Mouse (Mus musculus) CH12.LX (cell line): ENCODE data around the gene Cped1. TPM values are rescaled to one million over a fixed set of nuclear protein-coding genes. Genes with fewer than 3 reads are reported as not detected.

Experiments
- DNase-seq: peaks from one replicate; pipeline ENCODE4 v3.0.0-alpha.2; 2013; ENCODE audit errors: extremely low read depth
- H3K27ac ChIP-seq: 2 replicates; pipeline ENCODE4 v1.5.1; 2012; ENCODE audit warnings: low read depth, mild to moderate bottlenecking, control low read depth, moderate library complexity; ENCODE audit not compliant: insufficient read depth
- H3K27me3 ChIP-seq: replicated peaks from 2 replicates; pipeline ENCODE3; 2012; ENCODE audit warnings: inconsistent platforms
- H3K36me3 ChIP-seq, 2 experiments: replicated peaks in 1 of 2; 2 replicates each; pipeline versions ENCODE3 to v1.6.1; 2012; ENCODE audit warnings: inconsistent platforms in 1 of 2, low read length in 1 of 2, mild to moderate bottlenecking in 1 of 2, mixed read lengths in 1 of 2, moderate library complexity in 1 of 2; ENCODE audit not compliant: control insufficient read depth in 1 of 2, insufficient read depth in 1 of 2
- H3K4me1 ChIP-seq, 2 experiments: 2 replicates each; pipeline ENCODE4 v1.6.1; 2012; ENCODE audit warnings: inconsistent platforms in 1 of 2, moderate library complexity in 1 of 2; ENCODE audit not compliant: insufficient read depth in 2 of 2, control insufficient read depth in 1 of 2
- H3K4me2 ChIP-seq: 2 replicates; pipeline ENCODE4 v1.6.1; 2012; ENCODE audit warnings: low read depth, mild to moderate bottlenecking, control low read depth; ENCODE audit not compliant: poor library complexity, insufficient read depth, severe bottlenecking
- H3K4me3 ChIP-seq, 3 experiments: fragments of 150-350 bp in 1 of 3; sonication (generic) in 1 of 3; replicated peaks in 1 of 3; 2 replicates each; pipeline versions ENCODE3 to v1.5.1; 2011 to 2012; ENCODE audit warnings: low read depth in 2 of 3, low read length in 2 of 3, mild to moderate bottlenecking in 2 of 3, moderate library complexity in 2 of 3, control low read depth in 1 of 3, improper control_type of control experiment in 1 of 3, inconsistent platforms in 1 of 3, mixed read lengths in 1 of 3; ENCODE audit not compliant: poor library complexity in 1 of 3
- H3K79me2 ChIP-seq: replicated peaks from 2 replicates; pipeline ENCODE4 v1.6.1; 2012; ENCODE audit warnings: mild to moderate bottlenecking, moderate library complexity; ENCODE audit not compliant: control insufficient read depth, poor library complexity, insufficient read depth, severe bottlenecking; ENCODE audit errors: extremely low read depth
- H3K9ac ChIP-seq: 2 replicates; pipeline ENCODE4 v1.6.1; 2012; ENCODE audit warnings: low read depth, mild to moderate bottlenecking, control low read depth, moderate library complexity; ENCODE audit not compliant: insufficient read depth
- H3K9me3 ChIP-seq: replicated peaks from 2 replicates; pipeline ENCODE3; 2012; ENCODE audit warnings: low read length, inconsistent platforms, mixed read lengths
- BHLHE40 ChIP-seq: IDR thresholded peaks from 2 replicates; pipeline ENCODE4 v1.6.1; 2011; ENCODE audit warnings: mild to moderate bottlenecking, low read depth, low read length, improper control_type of control experiment
- E2F4 ChIP-seq: IDR thresholded peaks from 2 replicates; pipeline ENCODE4 v1.6.1; 2011; ENCODE audit warnings: low read depth, low read length, improper control_type of control experiment; ENCODE audit not compliant: insufficient replicate concordance
- EP300 ChIP-seq: IDR thresholded peaks from 2 replicates; pipeline ENCODE4 v1.6.1; 2011; ENCODE audit warnings: low read length, improper control_type of control experiment
- ETS1 ChIP-seq: conservative IDR thresholded peaks from 2 replicates; pipeline ENCODE4 v1.6.1; 2012; ENCODE audit warnings: low read depth, mild to moderate bottlenecking, inconsistent platforms, low read length, improper control_type of control experiment, moderate library complexity
- HCFC1 ChIP-seq: IDR thresholded peaks from 2 replicates; pipeline ENCODE4 v1.6.1; 2012; ENCODE audit warnings: low read depth, mild to moderate bottlenecking, inconsistent platforms, low read length, improper control_type of control experiment
- IRF4 ChIP-seq: IDR thresholded peaks from 2 replicates; pipeline ENCODE4 v1.6.1; 2014; ENCODE audit warnings: low read depth, mild to moderate bottlenecking, inconsistent platforms, low read length, improper control_type of control experiment
- MAFK ChIP-seq: IDR thresholded peaks from 2 replicates; pipeline ENCODE4 v1.6.1; 2011; ENCODE audit warnings: low read length, improper control_type of control experiment; ENCODE audit not compliant: insufficient replicate concordance
- MXI1 ChIP-seq: IDR thresholded peaks from 2 replicates; pipeline ENCODE4 v1.6.1; 2011; ENCODE audit warnings: mild to moderate bottlenecking, low read depth, low read length, improper control_type of control experiment
- NELFE ChIP-seq: IDR thresholded peaks from 2 replicates; pipeline ENCODE4 v1.6.1; 2011; ENCODE audit warnings: low read depth, low read length, improper control_type of control experiment
- NRF1 ChIP-seq: IDR thresholded peaks from 2 replicates; pipeline ENCODE4 v1.6.1; 2014; ENCODE audit warnings: low read depth, mild to moderate bottlenecking, inconsistent platforms, low read length, improper control_type of control experiment, moderate library complexity
- POLR2AphosphoS2 ChIP-seq: IDR thresholded peaks from 2 replicates; pipeline ENCODE4 v1.6.1; 2011; ENCODE audit warnings: low read depth, low read length, improper control_type of control experiment
- RCOR1 ChIP-seq: conservative IDR thresholded peaks from 2 replicates; pipeline ENCODE4 v1.6.1; 2012; ENCODE audit warnings: low read depth, mild to moderate bottlenecking, inconsistent platforms, low read length, improper control_type of control experiment
- SMC3 ChIP-seq: IDR thresholded peaks from 2 replicates; pipeline ENCODE4 v1.6.1; 2011; ENCODE audit warnings: low read depth, low read length, improper control_type of control experiment
- USF2 ChIP-seq: conservative IDR thresholded peaks from 2 replicates; pipeline ENCODE4 v1.6.1; 2011; ENCODE audit warnings: low read depth, low read length, improper control_type of control experiment
- ZKSCAN1 ChIP-seq: IDR thresholded peaks from 2 replicates; pipeline ENCODE4 v1.6.1; 2012; ENCODE audit warnings: low read depth, inconsistent platforms, low read length, improper control_type of control experiment, borderline replicate concordance
- dilution Hi-C: fragments of 300-500 bp; cut with MboI; formaldehyde crosslinking; loops from 2 replicates; pipeline ENCODE4 v1.14.3; 2020; ENCODE audit warnings: low sequenced_read_pairs; ENCODE audit not compliant: extremely low pct_unique_long_range_greater_than_20kb, extremely low pct_ligation_motif_present
- in situ Hi-C: fragments of 300-500 bp; cut with MboI; formaldehyde crosslinking; loops from 3 replicates; pipeline ENCODE4 v1.14.3; 2019; ENCODE audit warnings: low sequenced_read_pairs, low pct_ligation_motif_present, low pct_unique_long_range_greater_than_20kb, mixed read lengths
- polyA plus RNA-seq: library from polyadenylated mRNA; unstranded; fragments of >175 nt; gene quantifications from 2 replicates; pipeline ENCODE4 v1.2.1, GENCODE M21; 2012; ENCODE audit warnings: low read depth; ENCODE audit not compliant: insufficient read length
- total RNA-seq, 2 experiments: library from RNA; depleted of rRNA; stranded (reverse); fragments of 300-350 nt in 1 of 2; fragments of >200 nt in 1 of 2; gene quantifications; 2 replicates each; pipeline ENCODE4 v1.2.3; 2012 to 2014

The Cped1 gene
- total and polyA plus RNA-seq, 3 experiments = 0.51 to 6.8 (median 1.1) TPM

- no peaks in the 10 kb centered on the region for H3K36me3 ChIP-seq
- peaks cover 4 to 24% of the 10 kb centered on the region in 2 experiments for H3K4me1 ChIP-seq
- TF ChIP-seq POLR2AphosphoS2 (no peak), EP300 (no peak), E2F4 (no peak), ETS1 (no peak), ZKSCAN1 (no peak), USF2 (no peak), RCOR1 (no peak), HCFC1 (no peak), SMC3 (no peak), BHLHE40 (no peak), NRF1 (no peak), MAFK (no peak), MXI1 (no peak)
- TF ChIP-seq, all 38 proteins: peak for 0
- in situ Hi-C loops (no loop called here), dilution Hi-C loops (no loop called here)
- Histone ChIP-seq H3K9ac (no peak overlapping the region), H3K4me3 (no peak overlapping the region), H3K4me2 (no peak overlapping the region), H3K27me3 (no peaks in the 10 kb centered on the region), H3K9me3 (no peaks in the 10 kb centered on the region), H3K27ac (no peak overlapping the region), H3K79me2 (no peaks in the 10 kb centered on the region; the same call in 1 of the 2 replicates)
- no peak for DNase-seq
These were observed 227.5 kb downstream of the Cped1 start for GRCm38 (mm10) chr6:22213187-22213586.

GRCm38 (mm10) chr6:22213813-22214212 lies 228.1 kb downstream of the Cped1 start:
- peaks cover 4 to 24% of the 10 kb centered on the region in 2 experiments for H3K4me1 ChIP-seq
- no peak overlapping the region for H3K4me2 ChIP-seq
- no peaks in the 10 kb centered on the region for H3K36me3 ChIP-seq
- in situ Hi-C loops (no loop called here), dilution Hi-C loops (no loop called here)
- H3K27ac ChIP-seq = no peak overlapping the region
- no peaks in the 10 kb centered on the region; the same call in 1 of the 2 replicates for H3K79me2 ChIP-seq
- no peak for TF ChIP-seq MAFK
- no peak for TF ChIP-seq E2F4
- no peak for TF ChIP-seq IRF4
- no peak for TF ChIP-seq POLR2AphosphoS2
- no peak for TF ChIP-seq NELFE
- TF ChIP-seq, all 38 proteins: peak for 0
- H3K27me3 ChIP-seq = no peaks in the 10 kb centered on the region
- DNase-seq = no peak
- H3K4me3 ChIP-seq = no peak overlapping the region
- no peak overlapping the region for H3K9ac ChIP-seq
- H3K9me3 ChIP-seq = no peaks in the 10 kb centered on the region
